Mouse (Mus musculus) testis, adult 2 months (tissue): ENCODE results near the gene Rack1. TPM values are rescaled to one million over a fixed set of nuclear protein-coding genes. Genes with fewer than 3 reads are reported as not detected.

Experiments used
- H3K27ac ChIP-seq: fragments of 200-500 bp; 2 replicates; pipeline ENCODE4 v1.5.1; 2012; ENCODE audit warnings: low read depth, low read length; ENCODE audit not compliant: control insufficient read depth, insufficient read depth
- H3K27me3 ChIP-seq: fragments of 200-500 bp; 2 replicates; pipeline ENCODE4 v1.6.1; 2012; ENCODE audit warnings: mild to moderate bottlenecking, low read length, moderate library complexity; ENCODE audit not compliant: control insufficient read depth, insufficient read depth
- H3K36me3 ChIP-seq: fragments of 200-500 bp; 2 replicates; pipeline ENCODE4 v1.6.1; 2012; ENCODE audit warnings: mild to moderate bottlenecking, low read length; ENCODE audit not compliant: control insufficient read depth, insufficient read depth
- H3K4me1 ChIP-seq: fragments of 200-500 bp; 2 replicates; pipeline ENCODE4 v1.6.1; 2012; ENCODE audit warnings: low read length; ENCODE audit not compliant: control insufficient read depth, insufficient read depth
- H3K4me3 ChIP-seq: fragments of 200-500 bp; 2 replicates; pipeline ENCODE4 v1.5.1; 2012; ENCODE audit warnings: low read depth, mild to moderate bottlenecking, low read length, moderate library complexity, mixed read lengths; ENCODE audit not compliant: control insufficient read depth
- CTCF ChIP-seq: fragments of 200-500 bp; IDR thresholded peaks from 2 replicates; pipeline ENCODE4 v1.5.1; 2012; ENCODE audit warnings: low read depth, mild to moderate bottlenecking, inconsistent platforms, low read length, moderate library complexity; ENCODE audit not compliant: control insufficient read depth, insufficient read depth, insufficient replicate concordance
- POLR2A ChIP-seq: fragments of 200-500 bp; IDR thresholded peaks from 2 replicates; pipeline ENCODE4 v1.6.1; 2012; ENCODE audit warnings: low read depth, mild to moderate bottlenecking, inconsistent platforms, low read length, moderate library complexity; ENCODE audit not compliant: control insufficient read depth
- polyA plus RNA-seq: library from polyadenylated mRNA; depleted of rRNA; stranded (reverse); fragments of >200 nt; gene quantifications from 2 replicates; pipeline ENCODE4 v1.2.3, GENCODE M21; 2012

Gene Rack1
- polyA plus RNA-seq, 1 experiment: 208 TPM

- Histone ChIP-seq H3K4me1 (peaks cover 2% of the 10 kb centered on the region), H3K4me3 (no peak overlapping the region), H3K27ac (no peak overlapping the region), H3K36me3 (peaks cover 6% of the 10 kb centered on the region), H3K27me3 (no peaks in the 10 kb centered on the region)
- TF ChIP-seq POLR2A: no peak
- no peak for TF ChIP-seq CTCF
Observed at GRCm38 (mm10) chr11:48804922-48805321, 4.8 kb downstream of the Rack1 start.

- TF ChIP-seq CTCF (no peak), POLR2A (no peak; the same call in 1 of the 2 replicates)
- no peak overlapping the region for H3K27ac ChIP-seq
- peaks cover 6% of the 10 kb centered on the region for H3K36me3 ChIP-seq
- no peaks in the 10 kb centered on the region for H3K27me3 ChIP-seq
- H3K4me3 ChIP-seq: no peak overlapping the region
- no peaks in the 10 kb centered on the region; the same call in 1 of the 2 replicates for H3K4me1 ChIP-seq
Observed at GRCm38 (mm10) chr11:48806856-48807562, 6.9 kb downstream of the Rack1 start.

- no peak overlapping the region for H3K4me3 ChIP-seq
- H3K27me3 ChIP-seq: no peaks in the 10 kb centered on the region
- no peaks in the 10 kb centered on the region; the same call in 1 of the 2 replicates for H3K4me1 ChIP-seq
- H3K36me3 ChIP-seq: peaks cover 6% of the 10 kb centered on the region
- no peak for TF ChIP-seq POLR2A
- TF ChIP-seq CTCF: no peak
- H3K27ac ChIP-seq: no peak overlapping the region
Observed at GRCm38 (mm10) chr11:48807563-48808303, 7.6 kb downstream of the Rack1 start.

- no peaks in the 10 kb centered on the region; the same call in 1 of the 2 replicates for H3K4me1 ChIP-seq
- no peaks in the 10 kb centered on the region for H3K27me3 ChIP-seq
- no peak overlapping the region for H3K27ac ChIP-seq
- H3K36me3 ChIP-seq: peaks cover 6% of the 10 kb centered on the region
- no peak for TF ChIP-seq POLR2A
- no peak for TF ChIP-seq CTCF
- H3K4me3 ChIP-seq: no peak overlapping the region
Observed at GRCm38 (mm10) chr11:48808304-48808646, 8.1 kb downstream of the Rack1 start.

GRCm38 (mm10) chr11:48808737-48809433 lies 8.8 kb downstream of the Rack1 start:
- H3K36me3 ChIP-seq: peaks cover 6% of the 10 kb centered on the region
- H3K4me1 ChIP-seq: no peaks in the 10 kb centered on the region; the same call in 1 of the 2 replicates
- H3K27me3 ChIP-seq: no peaks in the 10 kb centered on the region
- H3K4me3 ChIP-seq: no peak overlapping the region
- no peak overlapping the region for H3K27ac ChIP-seq
- no peak for TF ChIP-seq CTCF
- no peak for TF ChIP-seq POLR2A

GRCm38 (mm10) chr11:48809434-48809830 lies 9.3 kb downstream of the Rack1 start:
- Histone ChIP-seq H3K27me3 (no peaks in the 10 kb centered on the region), H3K36me3 (peaks cover 5% of the 10 kb centered on the region), H3K27ac (no peak overlapping the region; the same call in 1 of the 2 replicates), H3K4me3 (no peak overlapping the region), H3K4me1 (no peaks in the 10 kb centered on the region; the same call in 1 of the 2 replicates)
- no peak for TF ChIP-seq CTCF
- TF ChIP-seq POLR2A: no peak

GRCm38 (mm10) chr11:48810142-48810541 lies 10.0 kb downstream of the Rack1 start:
- Histone ChIP-seq H3K36me3 (peaks cover 5% of the 10 kb centered on the region), H3K27me3 (no peaks in the 10 kb centered on the region), H3K4me3 (no peak overlapping the region), H3K27ac (no peak overlapping the region), H3K4me1 (no peaks in the 10 kb centered on the region; the same call in 1 of the 2 replicates)
- TF ChIP-seq CTCF: no peak
